Mouse (Mus musculus): ENCODE results near the gene D3Ertd254e.

The D3Ertd254e gene

GRCm38 (mm10) chr3:36212758-36213157, 61.9 kb downstream of the D3Ertd254e start:
- DNase-seq (ENCODE audit: low spot score): no peak
